In the genomic region with DNA sequence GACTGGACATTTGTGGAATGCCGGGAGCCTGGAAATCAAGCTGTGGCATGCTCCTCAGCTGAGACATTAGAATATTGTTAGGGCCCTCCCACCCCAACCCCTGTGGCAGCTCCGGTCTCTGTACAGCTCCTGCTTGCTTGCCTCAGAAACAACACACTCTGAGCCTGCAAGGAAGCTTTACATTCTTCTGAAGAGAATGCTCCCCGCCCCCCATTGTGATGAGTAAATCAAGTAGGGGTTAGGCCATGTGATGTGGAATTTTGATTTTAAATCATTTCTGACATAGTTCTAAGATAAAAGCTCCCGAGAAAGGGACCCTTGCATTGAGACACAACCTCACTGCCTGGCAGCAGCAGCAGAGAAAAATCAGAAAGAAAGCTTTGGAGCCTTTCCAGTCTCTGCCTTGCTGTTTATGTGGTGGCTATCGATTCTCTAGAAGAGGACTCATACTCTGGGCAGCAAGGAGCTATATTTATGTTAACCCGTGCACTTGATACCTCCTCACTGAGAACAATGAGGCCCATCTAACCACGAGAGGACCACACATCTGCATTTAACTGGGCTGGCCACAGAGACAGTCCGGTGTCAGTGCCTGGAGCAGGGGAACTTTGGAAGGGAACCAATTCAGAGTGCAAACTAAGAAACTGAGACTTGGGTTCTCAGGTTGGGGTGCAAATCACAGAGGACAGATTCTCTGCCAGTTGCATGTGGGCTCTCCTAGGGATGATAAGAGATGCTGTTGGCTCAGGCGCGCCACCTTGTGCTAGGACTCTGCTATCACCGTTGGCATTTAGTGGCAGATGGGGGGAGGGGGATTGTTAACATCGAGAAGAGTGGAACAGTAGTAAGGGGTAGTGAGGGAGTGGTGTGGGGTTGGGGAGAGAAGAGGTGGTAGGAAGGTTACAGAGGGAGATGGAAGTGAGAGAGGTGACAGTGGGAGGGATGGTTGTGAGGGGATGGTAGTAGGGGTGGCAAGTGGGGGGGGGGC, we compare ENCODE assay signal across 8 mouse cellular contexts.
A peak's percentile ranks its signal among the peaks of the same experiment; 100 is the strongest.
DNase-seq lines count a peak whose midpoint lies in the region; ATAC-seq lines count a peak whose summit lies in the region.

No protein-coding gene starts in this region.

- no peaks in the 10 kb centered on the region for H3K9me3 ChIP-seq in intestine, embryonic 14.5 days (ENCODE audit: control insufficient read depth, low read length)
- no peaks in the 10 kb centered on the region for H3K9me3 ChIP-seq in stomach, embryonic 15.5 days

- no peak overlapping the region for H3K9ac ChIP-seq in intestine, embryonic 14.5 days (ENCODE audit: low read length)
- no peak overlapping the region for H3K9ac ChIP-seq in stomach, embryonic 15.5 days

- peaks cover 15% of the 10 kb centered on the region; the same call in 1 of the 2 replicates for H3K4me1 ChIP-seq in intestine, embryonic 14.5 days (replicated peaks; ENCODE audit: control insufficient read depth, insufficient read depth, low read length)
- no peaks in the 10 kb centered on the region for H3K4me1 ChIP-seq in stomach, embryonic 15.5 days

- peak; percentile 52 for DNase-seq in ovary, postnatal 10 days (ENCODE audit: low spot score)
- no peak for DNase-seq in ovary, adult 18-20 months (ENCODE audit: low spot score)
- DNase-seq in cerebellum, postnatal 4 days (ENCODE audit: low spot score in 2 of 2): peak; percentile 62 to 75
- DNase-seq in gastrocnemius, postnatal 10 days: peak; percentile 66
- peak; percentile 79 for DNase-seq in intestine, embryonic 14.5 days (ENCODE audit: low spot score)
- DNase-seq in left cerebral cortex, postnatal 25 days (ENCODE audit: low spot score in 2 of 2): peak; percentile 51 to 77
- DNase-seq in mesoderm, embryonic 11.5 days (ENCODE audit: low read depth, low spot score): peak; percentile 87

- no peak overlapping the region for H3K4me3 ChIP-seq in intestine, embryonic 14.5 days (ENCODE audit: low read depth, low read length)
- no peak overlapping the region for H3K4me3 ChIP-seq in stomach, embryonic 15.5 days (replicated peaks)

- no peaks in the 10 kb centered on the region for H3K36me3 ChIP-seq in intestine, embryonic 14.5 days (ENCODE audit: control insufficient read depth, insufficient read depth, low read length)
- no peaks in the 10 kb centered on the region for H3K36me3 ChIP-seq in stomach, embryonic 15.5 days

- H3K4me2 ChIP-seq in intestine, embryonic 14.5 days (ENCODE audit: low read length): no peak overlapping the region
- H3K4me2 ChIP-seq in stomach, embryonic 15.5 days: no peak overlapping the region

- peak overlapping the region; percentile 43; the same call in 1 of the 2 replicates for H3K27ac ChIP-seq in intestine, embryonic 14.5 days (ENCODE audit: low read depth)
- H3K27ac ChIP-seq in stomach, embryonic 15.5 days: peak overlapping the region; percentile 46; the same call in 1 of the 2 replicates

- ATAC-seq in intestine, embryonic 14.5 days (replicated peaks; ENCODE audit: low FRiP score, low TSS enrichment, low read depth): peak; percentile 55; the same call in 1 of the 2 replicates
- peak; percentile 39; the same call in 1 of the 2 replicates for ATAC-seq in stomach, embryonic 15.5 days (ENCODE audit: insufficient read depth, low FRiP score, low read depth)

- intact Hi-C loops in left cerebral cortex, postnatal 25 days (cut with DNase I): loop anchor here (1.0 to 10.0 kb wide), 4 partner anchors 84 to 1096 kb away; no protein-coding TSS in a partner anchor

- no peaks in the 10 kb centered on the region for H3K27me3 ChIP-seq in intestine, embryonic 14.5 days (replicated peaks; ENCODE audit: control insufficient read depth, insufficient read depth, low read length)
- no peaks in the 10 kb centered on the region for H3K27me3 ChIP-seq in stomach, embryonic 15.5 days (replicated peaks)

- 24% methylated on average over 12 of the region's 12 CpGs for WGBS in intestine, embryonic 14.5 days
- WGBS in stomach, embryonic 15.5 days: 17% methylated on average over 12 of the region's 12 CpGs
